Comparison of ENCODE assay signal across 27 mouse cellular contexts in the genomic region with DNA sequence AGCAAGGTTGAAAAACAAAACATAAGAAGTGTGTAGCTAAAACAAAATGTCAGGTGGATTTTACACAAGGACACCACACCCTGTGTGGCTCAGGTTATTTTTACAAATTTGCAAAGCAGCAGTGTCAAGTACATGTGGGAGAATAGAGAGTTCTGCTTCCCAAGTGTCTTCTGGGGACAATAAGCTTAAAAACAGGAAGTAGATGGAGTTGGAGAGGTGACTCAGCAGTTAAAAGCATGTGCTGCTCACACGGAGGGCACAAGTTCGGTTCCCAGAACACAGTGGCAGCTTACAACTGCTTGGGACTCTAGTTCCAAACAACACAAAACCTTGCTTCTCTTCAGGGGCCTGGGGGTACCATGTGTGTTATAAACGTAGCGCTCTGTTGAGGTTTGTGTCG. TPM values are rescaled to one million over a fixed set of nuclear protein-coding genes. Genes with fewer than 3 reads are reported as not detected.
A peak's percentile ranks its signal among the peaks of the same experiment; 100 is the strongest.
DNase-seq lines count a peak whose midpoint lies in the region; ATAC-seq and TF ChIP-seq lines count a peak whose summit lies in the region.
"Had no signal": no experiment of that assay in that cellular context is flagged by ENCODE, and none has a peak within 500 bp of the region (broad histone marks: within the 10 kb centered on the region; RNA-seq: fewer than 3 reads in every experiment).

No protein-coding gene starts in this region.

- H3K27me3 ChIP-seq in lung, embryonic 14.5 days (ENCODE audit: insufficient read depth, low read length), result no peaks in the 10 kb centered on the region
- H3K27me3 ChIP-seq: intestine, embryonic 15.5 days; lung, embryonic 15.5 days had no signal

- 67% methylated on average over 5 of the region's 5 CpGs for WGBS in lung, embryonic 14.5 days

- H3K9me3 ChIP-seq in lung, embryonic 14.5 days (ENCODE audit: low read depth, low read length), result no peaks in the 10 kb centered on the region
- H3K9me3 ChIP-seq: embryonic facial prominence, embryonic 12.5 days; intestine, embryonic 15.5 days; lung, embryonic 15.5 days; midbrain, embryonic 15.5 days had no signal

- H3K27ac ChIP-seq in lung, embryonic 14.5 days (ENCODE audit: low read depth), result no peak overlapping the region
- H3K27ac ChIP-seq: embryonic facial prominence, embryonic 12.5 days; intestine, embryonic 15.5 days; layer of hippocampus, adult 2 months; liver, embryonic 14.5 days; lung, embryonic 15.5 days; midbrain, embryonic 15.5 days had no signal

- no peak for ATAC-seq in lung, embryonic 14.5 days (ENCODE audit: insufficient read depth)
- ATAC-seq in granulocyte monocyte progenitor cell, adult 5-6 weeks (replicated peaks; ENCODE audit: poor library complexity, severe bottlenecking), result peak; percentile 83
- ATAC-seq: forebrain, embryonic 14.5 days; hindbrain, embryonic 16.5 days; intestine, embryonic 15.5 days; midbrain, embryonic 15.5 days had no signal

- no peak overlapping the region for H3K4me2 ChIP-seq in lung, embryonic 14.5 days
- H3K4me2 ChIP-seq: embryonic facial prominence, embryonic 12.5 days; intestine, embryonic 15.5 days; lung, embryonic 15.5 days; midbrain, embryonic 15.5 days had no signal

- H3K4me1 ChIP-seq in lung, embryonic 14.5 days (ENCODE audit: insufficient read depth), result peaks cover 5% of the 10 kb centered on the region
- H3K4me1 ChIP-seq: embryonic facial prominence, embryonic 12.5 days had no signal

- H3K4me3 ChIP-seq in lung, embryonic 14.5 days (ENCODE audit: low read depth, low read length), result no peak overlapping the region
- H3K4me3 ChIP-seq: embryonic facial prominence, embryonic 12.5 days; intestine, embryonic 15.5 days; layer of hippocampus, adult 2 months; lung, embryonic 15.5 days; midbrain, embryonic 15.5 days had no signal

- H3K9ac ChIP-seq in lung, embryonic 14.5 days, result no peak overlapping the region
- H3K9ac ChIP-seq: embryonic facial prominence, embryonic 12.5 days; intestine, embryonic 15.5 days; liver, embryonic 14.5 days; lung, embryonic 15.5 days; midbrain, embryonic 15.5 days had no signal

- peak; percentile 9 for DNase-seq in lung, embryonic 14.5 days
- DNase-seq in lung, postnatal 36 days, result no peak
- DNase-seq in NIH3T3 (ENCODE audit: low read depth), result peak; percentile 17
- DNase-seq in left cerebral cortex, adult 11 months (ENCODE audit: low spot score), result no peak
- no peak for DNase-seq in kidney, adult 18-20 months
- no peak for DNase-seq in kidney, adult 11 months
- DNase-seq: adrenal gland, adult 2 months; adrenal gland, postnatal 36 days; cerebellum, adult 8-10 months; cerebellum, postnatal 25 days; heart, postnatal 14 days; kidney, adult 9 months; kidney, postnatal 10 days; left cerebral cortex, postnatal 4 days; lung, postnatal 4 days; right cerebral cortex, postnatal 25 days; thymus, postnatal 14 days had no signal

- no peaks in the 10 kb centered on the region for H3K36me3 ChIP-seq in lung, embryonic 14.5 days (ENCODE audit: insufficient read depth)
- H3K36me3 ChIP-seq: embryonic facial prominence, embryonic 12.5 days; G1E; intestine, embryonic 15.5 days; lung, embryonic 15.5 days; midbrain, embryonic 15.5 days had no signal

- TF ChIP-seq CTCF in lung, embryonic 14.5 days (IDR thresholded peaks at IDR 0.05; ENCODE audit: low read depth), result no peak

RNA-seq across cellular contexts. Expression of a gene that starts 5.0 kb away (rescaled TPM):
- 15.6 and 17.7 TPM in 2 replicates for polyA plus RNA-seq in lung, embryonic 14.5 days (2014; fragmentation: Nextera tagmentation; extraction: Ambion mirVana)
- total RNA-seq in granulocyte monocyte progenitor cell, adult 5-6 weeks (2014; fragmentation: Nextera tagmentation), result 1.2 TPM in 1 of 2 replicates, not detected in the other
- total RNA-seq in granulocyte monocyte progenitor cell, adult 5-6 weeks (2017), result 0.62 and 1.3 TPM in 2 replicates
- total RNA-seq: G1E had no signal
- polyA plus RNA-seq: G1E had no signal

Comparison
In these comparisons a context has a peak if more than half of its experiments do, and no peak if none do; other contexts are left out.
1. DNase-seq: peak in lung, embryonic 14.5 days (single experiment) and NIH3T3 (single experiment); none in lung, postnatal 36 days (single experiment), left cerebral cortex, adult 11 months (single experiment), kidney, adult 18-20 months (single experiment) and kidney, adult 11 months (single experiment).